Mouse (Mus musculus) lung, embryonic 15.5 days (tissue): ENCODE results near the gene Ripk1. TPM values are rescaled to one million over a fixed set of nuclear protein-coding genes. Genes with fewer than 3 reads are reported as not detected.
A peak's percentile ranks its signal among the peaks of the same experiment; 100 is the strongest.

Experiments
- ATAC-seq: fragments of 200-750 bp; cut with Nextera tagmentation; 2 replicates; pipeline ENCODE4 v1.8.0; 2017; ENCODE audit warnings: moderate number of reproducible peaks, borderline replicate concordance; ENCODE audit not compliant: low FRiP score, low TSS enrichment; ENCODE audit errors: extremely low read depth
- H3K27ac ChIP-seq: fragments of 300-500 bp; sonication (generic); 2 replicates; pipeline ENCODE4 v1.5.1; 2015; ENCODE audit warnings: moderate library complexity, mild to moderate bottlenecking, inconsistent platforms
- H3K27me3 ChIP-seq: fragments of 300-500 bp; sonication (generic); 2 replicates; pipeline ENCODE4 v1.6.1; 2015; ENCODE audit warnings: inconsistent platforms
- H3K36me3 ChIP-seq: fragments of 300-500 bp; sonication (generic); 2 replicates; pipeline ENCODE4 v1.6.1; 2015; ENCODE audit warnings: inconsistent platforms
- H3K4me1 ChIP-seq: fragments of 300-500 bp; sonication (generic); 2 replicates; pipeline ENCODE4 v1.6.1; 2015; ENCODE audit warnings: inconsistent platforms
- H3K4me2 ChIP-seq: fragments of 300-500 bp; sonication (generic); 2 replicates; pipeline ENCODE4 v1.6.1; 2015; ENCODE audit warnings: inconsistent platforms, mild to moderate bottlenecking, moderate library complexity
- H3K4me3 ChIP-seq: fragments of 300-500 bp; sonication (generic); 2 replicates; pipeline ENCODE4 v1.5.1; 2015; ENCODE audit warnings: mild to moderate bottlenecking, inconsistent platforms
- H3K9ac ChIP-seq: fragments of 300-500 bp; sonication (generic); 2 replicates; pipeline ENCODE4 v1.6.1; 2015; ENCODE audit warnings: inconsistent platforms
- H3K9me3 ChIP-seq: fragments of 300-500 bp; sonication (generic); 2 replicates; pipeline ENCODE4 v1.6.1; 2016; ENCODE audit warnings: inconsistent platforms
- WGBS: fragments of 180-500 bp; shearing (Covaris S2); methylation state at CpG from one replicate; pipeline ENCODE4 v1.1.7; 2015; 5-methylcytosine and 5-hydroxymethylcytosine counted together
- polyA plus RNA-seq: library from polyadenylated mRNA; unstranded; fragments of >200 nt; fragmentation: Nextera tagmentation; extraction: Ambion mirVana; gene quantifications from 2 replicates; pipeline ENCODE4 v1.2.1, GENCODE M21; 2015

The Ripk1 gene
- polyA plus RNA-seq, 1 experiment from 2014 or later = 22.3 TPM

GRCm38 (mm10) chr13:34040091-34040490, 37.9 kb downstream of the Ripk1 start:
- no peaks in the 10 kb centered on the region for H3K9me3 ChIP-seq
- no peak overlapping the region for H3K9ac ChIP-seq
- peaks cover 16% of the 10 kb centered on the region for H3K4me1 ChIP-seq
- no peaks in the 10 kb centered on the region for H3K36me3 ChIP-seq
- no peak overlapping the region for H3K4me2 ChIP-seq
- no peak for ATAC-seq
- H3K27me3 ChIP-seq = no peaks in the 10 kb centered on the region
- H3K4me3 ChIP-seq = no peak overlapping the region
- H3K27ac ChIP-seq = no peak overlapping the region
- 90% methylated on average over 3 of the region's 3 CpGs for WGBS

DNA sequence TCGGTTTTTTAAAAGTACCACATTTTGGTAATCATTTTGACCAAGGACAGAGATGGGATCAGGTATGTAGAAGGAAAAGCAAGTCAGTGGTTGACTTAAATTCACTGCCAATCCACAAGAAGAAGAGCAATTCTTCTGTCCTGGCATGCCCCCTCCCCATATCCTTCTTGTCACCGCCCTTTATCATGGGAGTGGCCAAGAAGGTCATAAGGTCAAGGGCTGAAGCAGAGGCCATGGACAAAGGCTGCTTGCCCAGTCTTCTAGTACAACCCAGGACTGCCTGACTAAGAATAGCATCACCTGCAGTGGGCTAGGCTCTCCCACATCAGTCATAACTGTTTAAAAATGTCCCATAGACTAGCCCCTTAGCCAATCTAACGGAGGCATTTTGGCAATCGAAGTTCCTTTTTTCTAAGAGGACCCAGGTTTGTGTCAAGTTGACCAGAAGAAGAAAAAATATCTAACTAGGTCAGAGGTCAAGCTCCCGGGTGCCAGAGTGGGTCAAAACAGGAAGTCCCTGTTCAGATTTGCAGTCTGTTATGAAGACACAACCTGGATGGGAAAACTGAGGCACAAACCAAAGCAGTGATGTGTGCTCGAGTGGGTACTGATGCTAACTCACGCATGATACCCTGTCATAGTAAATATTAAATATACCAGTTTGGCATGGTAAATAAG, 41.7 kb downstream of the Ripk1 start:
- Histone ChIP-seq H3K9ac (no peak overlapping the region), H3K36me3 (peaks cover 9% of the 10 kb centered on the region; the same call in 1 of the 2 replicates), H3K4me2 (no peak overlapping the region), H3K4me3 (no peak overlapping the region), H3K4me1 (peaks cover 8% of the 10 kb centered on the region; the same call in 1 of the 2 replicates), H3K9me3 (no peaks in the 10 kb centered on the region), H3K27me3 (no peaks in the 10 kb centered on the region), H3K27ac (no peak overlapping the region)
- WGBS = 59% methylated on average over 7 of the region's 7 CpGs
- no peak for ATAC-seq

- Histone ChIP-seq H3K9ac (no peak overlapping the region), H3K4me3 (no peak overlapping the region), H3K4me1 (0 out of 2 replicates have a peak, but pooled peaks cover 4% of the 10 kb centered on the region), H3K27ac (no peak overlapping the region), H3K27me3 (no peaks in the 10 kb centered on the region), H3K9me3 (no peaks in the 10 kb centered on the region), H3K36me3 (peaks cover 9% of the 10 kb centered on the region; the same call in 1 of the 2 replicates), H3K4me2 (no peak overlapping the region)
- no peak for ATAC-seq
- WGBS = 45% methylated on average over 5 of the region's 5 CpGs
Measured at GRCm38 (mm10) chr13:34045511-34046249, 43.5 kb downstream of the Ripk1 start.

DNA sequence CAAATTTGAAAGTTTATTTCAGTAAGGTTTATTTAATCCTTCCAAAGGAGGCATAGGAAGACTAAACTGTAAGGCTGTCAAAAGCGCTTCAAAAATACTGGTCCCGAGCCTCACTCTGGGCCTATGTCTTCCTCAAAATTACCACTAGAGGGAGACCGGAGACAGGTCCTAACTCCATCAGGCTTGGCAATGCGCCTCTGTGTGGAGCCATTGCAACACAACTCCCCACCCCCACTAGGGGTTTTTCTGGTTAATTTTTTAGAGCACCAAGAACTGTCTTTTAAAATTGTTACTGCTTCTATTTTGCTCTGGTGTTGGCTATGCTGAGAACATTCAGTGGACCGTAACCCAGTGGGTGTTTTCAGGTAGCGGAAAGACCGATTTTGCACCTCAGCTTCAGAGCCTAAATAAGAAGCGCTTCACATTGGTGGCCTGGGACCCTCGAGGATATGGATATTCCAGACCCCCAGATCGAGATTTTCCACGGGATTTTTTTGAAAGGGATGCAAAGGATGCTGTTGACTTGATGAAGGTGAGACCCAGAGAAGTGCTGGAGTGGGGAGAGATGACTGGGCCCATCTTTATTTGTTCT, 44.4 kb downstream of the Ripk1 start:
- Histone ChIP-seq H3K36me3 (peaks cover 9% of the 10 kb centered on the region; the same call in 1 of the 2 replicates), H3K4me2 (no peak overlapping the region), H3K4me1 (0 out of 2 replicates have a peak, but pooled peaks cover 4% of the 10 kb centered on the region), H3K27ac (no peak overlapping the region), H3K27me3 (no peaks in the 10 kb centered on the region), H3K9me3 (no peaks in the 10 kb centered on the region), H3K9ac (no peak overlapping the region), H3K4me3 (no peak overlapping the region)
- 39% methylated on average over 11 of the region's 11 CpGs for WGBS
- ATAC-seq = peak; percentile 81; the same call in 1 of the 2 replicates

- Histone ChIP-seq H3K4me3 (no peak overlapping the region), H3K4me2 (no peak overlapping the region), H3K9ac (no peak overlapping the region), H3K36me3 (peaks cover 9% of the 10 kb centered on the region; the same call in 1 of the 2 replicates), H3K27me3 (no peaks in the 10 kb centered on the region), H3K4me1 (0 out of 2 replicates have a peak, but pooled peaks cover 4% of the 10 kb centered on the region), H3K27ac (no peak overlapping the region), H3K9me3 (no peaks in the 10 kb centered on the region)
- 90% methylated on average over 3 of the region's 3 CpGs for WGBS
- no peak for ATAC-seq
Measured at GRCm38 (mm10) chr13:34047526-34047925, 45.4 kb downstream of the Ripk1 start.

- H3K4me1 ChIP-seq = peaks cover 15% of the 10 kb centered on the region; the same call in 1 of the 2 replicates
- 88% methylated on average over 8 of the region's 8 CpGs for WGBS
- no peaks in the 10 kb centered on the region for H3K9me3 ChIP-seq
- H3K9ac ChIP-seq = no peak overlapping the region
- H3K4me2 ChIP-seq = no peak overlapping the region
- H3K27ac ChIP-seq = no peak overlapping the region
- ATAC-seq = no peak
- H3K36me3 ChIP-seq = peaks cover 11% of the 10 kb centered on the region; the same call in 1 of the 2 replicates
- H3K4me3 ChIP-seq = no peak overlapping the region
- no peaks in the 10 kb centered on the region for H3K27me3 ChIP-seq
Measured at GRCm38 (mm10) chr13:34050479-34050878, 48.3 kb downstream of the Ripk1 start.

- Histone ChIP-seq H3K4me1 (peaks cover 13% of the 10 kb centered on the region; the same call in 1 of the 2 replicates), H3K9ac (no peak overlapping the region), H3K27ac (no peak overlapping the region), H3K4me3 (no peak overlapping the region), H3K36me3 (peaks cover 19% of the 10 kb centered on the region; the same call in 1 of the 2 replicates), H3K27me3 (no peaks in the 10 kb centered on the region), H3K9me3 (no peaks in the 10 kb centered on the region), H3K4me2 (no peak overlapping the region)
- WGBS = 80% methylated on average over 3 of the region's 3 CpGs
- no peak for ATAC-seq
Measured at GRCm38 (mm10) chr13:34051692-34052091, 49.5 kb downstream of the Ripk1 start.

DNA sequence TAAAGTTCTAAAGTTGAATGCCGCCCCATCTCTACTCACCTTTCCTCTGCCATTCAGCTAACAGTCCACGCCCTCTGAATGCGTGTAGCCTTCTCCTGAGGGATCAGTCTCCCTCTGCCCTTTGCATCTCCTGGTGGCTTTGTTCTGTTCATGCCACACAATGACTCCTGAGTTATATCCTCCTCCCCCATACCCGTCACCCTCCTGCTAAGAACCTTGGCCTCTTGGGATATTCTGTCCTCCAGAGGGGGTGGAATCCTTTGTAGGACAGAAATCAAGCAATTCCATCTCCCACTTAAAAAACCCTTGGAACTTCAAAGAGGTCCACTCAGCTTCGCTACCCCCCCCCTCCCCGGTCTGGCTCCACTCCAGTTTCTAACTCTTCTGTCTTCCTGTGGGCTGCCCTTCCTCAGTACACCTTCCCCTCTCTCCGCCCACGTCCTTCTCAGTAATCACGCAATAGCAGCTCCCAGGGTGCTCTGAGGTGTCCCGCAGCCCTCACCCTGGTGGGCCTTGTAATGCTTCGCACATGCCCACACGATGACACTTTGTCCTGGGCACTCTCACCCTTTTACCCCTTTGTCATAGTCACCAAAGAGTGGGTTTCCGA, 51.6 kb downstream of the Ripk1 start:
- H3K9me3 ChIP-seq = no peaks in the 10 kb centered on the region
- H3K27me3 ChIP-seq = no peaks in the 10 kb centered on the region
- peaks cover 17% of the 10 kb centered on the region; the same call in 1 of the 2 replicates for H3K36me3 ChIP-seq
- peak; percentile 70 for ATAC-seq
- H3K4me1 ChIP-seq = peaks cover 11% of the 10 kb centered on the region; the same call in 1 of the 2 replicates
- no peak overlapping the region for H3K4me3 ChIP-seq
- 48% methylated on average over 13 of the region's 13 CpGs for WGBS
- H3K9ac ChIP-seq = no peak overlapping the region
- H3K27ac ChIP-seq = peak overlapping the region; percentile 76
- no peak overlapping the region; the same call in 1 of the 2 replicates for H3K4me2 ChIP-seq

- H3K27me3 ChIP-seq = no peaks in the 10 kb centered on the region
- H3K9ac ChIP-seq = no peak overlapping the region
- H3K4me1 ChIP-seq = peaks cover 11% of the 10 kb centered on the region; the same call in 1 of the 2 replicates
- H3K27ac ChIP-seq = peak overlapping the region; percentile 71
- WGBS = 57% methylated on average over 4 of the region's 4 CpGs
- H3K4me2 ChIP-seq = no peak overlapping the region
- peaks cover 17% of the 10 kb centered on the region; the same call in 1 of the 2 replicates for H3K36me3 ChIP-seq
- ATAC-seq = peak; percentile 67
- no peaks in the 10 kb centered on the region for H3K9me3 ChIP-seq
- no peak overlapping the region for H3K4me3 ChIP-seq
Measured at GRCm38 (mm10) chr13:34054391-34054790, 52.2 kb downstream of the Ripk1 start.

DNA sequence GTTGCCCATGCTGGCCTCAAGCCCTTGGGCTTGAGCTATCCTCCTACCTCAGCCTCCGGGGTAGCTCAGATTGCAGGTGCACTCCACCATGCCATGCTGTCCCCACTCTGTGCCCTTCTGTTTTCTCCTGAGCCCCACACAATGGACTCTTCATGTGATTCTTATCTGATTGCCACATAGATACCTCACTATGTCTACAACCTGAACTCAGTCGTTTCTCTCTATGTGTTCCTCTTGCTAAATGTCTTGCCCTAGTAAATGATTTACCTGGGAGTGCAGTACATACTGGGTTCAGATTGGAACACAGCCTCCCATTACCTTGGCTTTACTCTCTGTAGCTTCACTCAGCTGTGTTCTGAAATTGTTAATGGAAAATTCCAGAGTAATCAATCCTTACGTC, 52.8 kb downstream of the Ripk1 start:
- H3K36me3 ChIP-seq = peaks cover 17% of the 10 kb centered on the region; the same call in 1 of the 2 replicates
- WGBS = 59% methylated on average over 3 of the region's 3 CpGs
- H3K4me1 ChIP-seq = peaks cover 11% of the 10 kb centered on the region; the same call in 1 of the 2 replicates
- no peak overlapping the region for H3K4me3 ChIP-seq
- no peaks in the 10 kb centered on the region for H3K9me3 ChIP-seq
- H3K9ac ChIP-seq = no peak overlapping the region
- H3K27me3 ChIP-seq = no peaks in the 10 kb centered on the region
- ATAC-seq = peak; percentile 55; the same call in 1 of the 2 replicates
- peak overlapping the region; percentile 71 for H3K27ac ChIP-seq
- no peak overlapping the region for H3K4me2 ChIP-seq

DNA sequence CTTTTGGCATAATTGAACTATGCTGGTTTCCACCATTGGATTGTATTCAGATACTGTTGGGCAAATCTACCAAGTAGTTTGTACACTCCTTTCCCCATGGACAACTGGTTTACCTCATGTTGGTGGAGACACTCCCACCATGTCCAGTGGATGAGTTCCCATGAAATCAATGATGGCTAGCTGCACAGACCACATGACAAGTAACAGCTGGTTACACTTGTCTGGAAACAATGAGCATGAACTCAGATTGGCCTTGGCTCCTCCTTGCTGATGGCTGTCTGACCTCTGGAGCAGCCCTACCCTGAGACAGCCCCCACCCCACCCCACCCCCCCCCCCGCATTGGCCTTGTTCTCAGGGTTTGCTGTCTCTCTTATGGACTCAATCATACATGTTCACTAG, 55.1 kb downstream of the Ripk1 start:
- no peak overlapping the region for H3K9ac ChIP-seq
- WGBS = 90% methylated on average over 1 of the region's 1 CpGs
- peaks cover 17% of the 10 kb centered on the region; the same call in 1 of the 2 replicates for H3K36me3 ChIP-seq
- no peaks in the 10 kb centered on the region for H3K9me3 ChIP-seq
- H3K4me2 ChIP-seq = no peak overlapping the region
- no peaks in the 10 kb centered on the region for H3K27me3 ChIP-seq
- H3K27ac ChIP-seq = no peak overlapping the region
- H3K4me1 ChIP-seq = peaks cover 11% of the 10 kb centered on the region; the same call in 1 of the 2 replicates
- H3K4me3 ChIP-seq = no peak overlapping the region
- no peak for ATAC-seq
